Mouse (Mus musculus) testis, adult 2 months (tissue): Measurements from ENCODE around the gene Pgpep1l.

Experiments used
- CTCF ChIP-seq: fragments of 200-500 bp; IDR thresholded peaks from 2 replicates; pipeline ENCODE4 v1.5.1; 2012; ENCODE audit warnings: low read depth, mild to moderate bottlenecking, inconsistent platforms, low read length, moderate library complexity; ENCODE audit not compliant: control insufficient read depth, insufficient read depth, insufficient replicate concordance
- POLR2A ChIP-seq: fragments of 200-500 bp; IDR thresholded peaks from 2 replicates; pipeline ENCODE4 v1.6.1; 2012; ENCODE audit warnings: low read depth, mild to moderate bottlenecking, inconsistent platforms, low read length, moderate library complexity; ENCODE audit not compliant: control insufficient read depth

DNA sequence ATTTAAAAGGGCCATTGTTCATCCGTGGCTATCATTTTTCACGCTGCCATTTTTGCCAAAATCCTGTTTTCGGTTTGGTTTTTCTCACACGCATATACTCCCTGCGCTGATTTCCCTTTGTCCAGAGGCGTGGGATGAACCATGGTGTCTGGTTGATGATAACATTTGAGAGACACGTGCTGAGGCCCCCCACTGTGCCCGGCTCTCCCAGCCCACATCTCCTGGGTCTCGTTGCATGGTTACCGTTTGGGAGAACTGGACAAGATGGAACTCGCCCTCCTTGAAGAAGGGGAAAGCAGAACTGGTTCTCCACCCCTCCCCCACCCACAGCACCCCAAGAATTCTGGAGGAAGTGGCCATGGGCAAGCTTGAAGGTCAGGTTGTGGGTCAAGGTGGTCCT is 37.0 kb downstream of the Pgpep1l start:
- TF ChIP-seq POLR2A (no peak), CTCF (no peak)
